Mouse (Mus musculus) inflammation-experienced regulatory T-cells, adult 16 weeks (primary cell): ENCODE data around the gene Kcnj9. TPM values are rescaled to one million over a fixed set of nuclear protein-coding genes. Genes with fewer than 3 reads are reported as not detected.

Experiments used
- polyA plus RNA-seq: library from polyadenylated mRNA; unstranded; fragments of 100-300 nt; shearing (Covaris generic); gene quantifications from one replicate; pipeline ENCODE4 v1.2.1, GENCODE M21; 2017

Gene Kcnj9
- 0.12 TPM for polyA plus RNA-seq

DNA sequence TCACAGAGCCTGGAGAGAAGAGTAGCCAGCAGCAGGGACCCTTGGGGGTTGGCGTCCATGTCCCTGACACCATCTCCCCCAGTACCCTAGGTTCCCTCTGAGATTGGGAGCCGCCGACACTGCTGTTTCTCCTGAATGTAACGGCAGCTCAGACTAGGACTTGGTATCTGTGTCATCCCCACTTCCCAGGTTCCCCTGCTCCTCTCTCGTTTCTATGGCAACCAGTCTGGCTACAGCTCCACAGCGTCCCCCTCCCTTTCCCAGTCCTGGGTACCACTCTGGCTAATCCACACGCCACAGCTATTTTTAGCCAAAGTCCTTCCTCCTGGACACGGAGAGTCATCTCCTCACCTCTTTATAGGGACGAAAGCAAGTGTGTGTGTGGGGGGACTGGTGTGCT, at the start of gene Kcnj9:
Gene Kcnj9 (minus strand): TSS at position 188 of the 400 bp plus-strand sequence.

DNA sequence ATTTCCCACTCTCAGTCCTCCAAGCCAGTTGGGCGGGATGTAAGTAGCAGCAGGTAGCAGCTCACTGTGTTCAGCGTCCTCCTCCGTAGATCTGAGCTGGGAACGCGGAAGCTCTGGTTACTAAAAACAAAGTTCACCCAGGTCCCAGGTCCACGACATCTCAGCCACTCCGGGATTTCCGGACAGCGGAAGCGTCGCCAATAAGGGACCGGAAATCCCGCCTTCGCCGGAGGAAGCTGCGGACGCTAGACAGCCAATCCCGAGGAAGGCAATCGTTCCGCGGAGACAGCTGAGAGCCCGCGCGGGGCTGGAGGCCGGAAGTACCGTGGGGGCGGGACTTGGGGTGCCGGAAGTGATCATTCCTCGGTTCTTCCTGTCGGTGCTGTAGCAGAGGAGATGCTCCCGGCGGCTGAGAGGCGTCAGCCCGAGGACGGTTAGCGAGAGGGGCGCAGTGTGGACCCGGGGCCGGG, 47.1 kb upstream of the Kcnj9 start, which contains the start of gene Pigm:
Gene Pigm (plus strand): TSS at position 349 of the 470 bp plus-strand sequence.

GRCm38 (mm10) chr1:172340729-172341321, 11.7 kb upstream of the Kcnj9 start, which contains the start of gene Kcnj10:
Gene Kcnj10, plus strand, starts transcription at chr1:172341210.

GRCm38 (mm10) chr1:172297611-172298537, 31.2 kb downstream of the Kcnj9 start, which contains the start of gene Atp1a2:
Gene Atp1a2, minus strand, starts transcription at chr1:172298064.

Other genes with a start within 250 kb of the Kcnj9 start
- gene Copa, start 246.8 kb downstream of the Kcnj9 start, polyA plus RNA-seq: 315 TPM
- 167 TPM for gene Ncstn, start 246.5 kb downstream of the Kcnj9 start, polyA plus RNA-seq
- 59.9 TPM for gene Pex19, start 202.6 kb downstream of the Kcnj9 start, polyA plus RNA-seq
- gene Dcaf8, start 181.2 kb downstream of the Kcnj9 start, polyA plus RNA-seq: 189 TPM
- 82.7 TPM for gene Pea15a, start 122.5 kb downstream of the Kcnj9 start, polyA plus RNA-seq
- not detected for gene Casq1, start 109.5 kb downstream of the Kcnj9 start, polyA plus RNA-seq
- not detected for gene Atp1a4, start 70.9 kb downstream of the Kcnj9 start, polyA plus RNA-seq
- 41.7 TPM for gene Igsf8, start 67.7 kb downstream of the Kcnj9 start, polyA plus RNA-seq
- 0.06 TPM for gene Atp1a2, start 31.3 kb downstream of the Kcnj9 start, polyA plus RNA-seq
- 0.09 TPM for gene Kcnj10, start 11.9 kb upstream of the Kcnj9 start, polyA plus RNA-seq
- gene Pigm, start 47.2 kb upstream of the Kcnj9 start, polyA plus RNA-seq: 11.8 TPM
- 0.37 TPM for gene Slamf9, start 146.0 kb upstream of the Kcnj9 start, polyA plus RNA-seq
- 1.2 TPM for gene Igsf9, start 152.5 kb upstream of the Kcnj9 start, polyA plus RNA-seq
- gene Tagln2, start 170.7 kb upstream of the Kcnj9 start, polyA plus RNA-seq: 397 TPM
- gene Cfap45, start 191.5 kb upstream of the Kcnj9 start, polyA plus RNA-seq: 0.34 TPM
- not detected for gene Vsig8, start 226.6 kb upstream of the Kcnj9 start, polyA plus RNA-seq